Mouse (Mus musculus) midbrain, postnatal 0 days (tissue): ENCODE results near the gene Cfap43. TPM values are rescaled to one million over a fixed set of nuclear protein-coding genes. Genes with fewer than 3 reads are reported as not detected.

ENCODE experiments used
- ATAC-seq: fragments of 200-750 bp; cut with Nextera tagmentation; 2 replicates; pipeline ENCODE4 v1.8.0; 2017; ENCODE audit warnings: moderate number of reproducible peaks, mild to moderate bottlenecking, moderate TSS enrichment, moderate library complexity; ENCODE audit not compliant: low FRiP score
- DNase-seq: peaks from one replicate; pipeline ENCODE4 v3.0.0-alpha.2; 2015; ENCODE audit warnings: low spot score
- H3K27ac ChIP-seq: fragments of 300-500 bp; sonication (generic); 2 replicates; pipeline ENCODE4 v1.5.1; 2014; ENCODE audit warnings: low read depth, mild to moderate bottlenecking, low read length, mixed read lengths
- H3K27me3 ChIP-seq: fragments of 300-500 bp; sonication (generic); 2 replicates; pipeline ENCODE4 v1.6.1; 2014; ENCODE audit warnings: low read length, control low read depth, mixed read lengths; ENCODE audit not compliant: insufficient read depth
- H3K36me3 ChIP-seq: fragments of 300-500 bp; sonication (generic); 2 replicates; pipeline ENCODE4 v1.6.1; 2014; ENCODE audit warnings: low read length, control low read depth, mixed read lengths; ENCODE audit not compliant: insufficient read depth
- H3K4me1 ChIP-seq: fragments of 300-500 bp; sonication (generic); 2 replicates; pipeline ENCODE4 v1.6.1; 2014; ENCODE audit warnings: mild to moderate bottlenecking, control low read depth, antibody characterized with exemption, low read length, mixed read lengths; ENCODE audit not compliant: insufficient read depth
- H3K4me2 ChIP-seq: fragments of 300-500 bp; sonication (generic); 2 replicates; pipeline ENCODE4 v1.6.1; 2014; ENCODE audit warnings: low read depth, mild to moderate bottlenecking, low read length, mixed read lengths; ENCODE audit not compliant: poor library complexity, severe bottlenecking
- H3K4me3 ChIP-seq: fragments of 300-500 bp; sonication (generic); 2 replicates; pipeline ENCODE4 v1.5.1; 2014; ENCODE audit warnings: low read depth, mild to moderate bottlenecking, low read length, moderate library complexity
- H3K9ac ChIP-seq: fragments of 300-500 bp; sonication (generic); replicated peaks from 2 replicates; pipeline ENCODE4 v1.6.1; 2014; ENCODE audit warnings: mild to moderate bottlenecking, low read length, moderate library complexity, mixed read lengths; ENCODE audit not compliant: poor library complexity, severe bottlenecking
- H3K9me3 ChIP-seq: fragments of 300-500 bp; sonication (generic); 2 replicates; pipeline ENCODE4 v1.6.1; 2016; ENCODE audit warnings: low read length, control low read depth
- CTCF ChIP-seq: IDR thresholded peaks from 2 replicates; pipeline ENCODE4 v1.5.1; 2016; ENCODE audit warnings: antibody characterized with exemption, mild to moderate bottlenecking
- WGBS: fragments of 180-500 bp; shearing (Covaris S2); extraction: QIAGEN DNeasy Blood & Tissue Kit; methylation state at CpG from one replicate; pipeline ENCODE4 v1.1.7; 2014; 5-methylcytosine and 5-hydroxymethylcytosine counted together
- polyA plus RNA-seq: library from polyadenylated mRNA; unstranded; fragments of >200 nt; fragmentation: Nextera tagmentation; extraction: Ambion mirVana; gene quantifications from 2 replicates; pipeline ENCODE4 v1.2.1, GENCODE M21; 2015
- total RNA-seq: library from RNA; depleted of rRNA; stranded (reverse); fragments of >200 nt; gene quantifications from 2 replicates; pipeline ENCODE4 v1.2.3, GENCODE M21; 2014

Gene Cfap43
- total and polyA plus RNA-seq, 2 experiments from 2014 or later: 2.6 to 4.2 TPM

DNA sequence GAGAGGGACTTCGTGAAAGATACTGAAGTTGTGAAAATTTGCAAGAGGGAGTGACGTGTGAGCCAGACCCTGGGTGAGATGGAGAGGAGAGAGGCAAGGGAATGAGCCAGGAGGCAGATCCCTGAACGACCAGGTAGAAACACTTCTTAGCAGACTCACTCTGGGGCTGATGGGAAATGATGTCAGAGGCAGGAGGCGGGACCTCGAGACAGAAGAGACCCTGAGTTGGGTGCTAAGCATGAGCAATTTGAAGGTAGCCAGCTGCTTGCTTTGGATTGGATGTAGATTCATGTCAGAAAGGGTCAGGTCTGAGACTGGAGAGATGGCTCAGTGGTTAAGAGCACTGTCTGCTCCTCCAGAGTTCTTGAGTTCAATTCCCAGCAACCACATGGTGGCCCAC lies 104.4 kb downstream of the Cfap43 start:
- TF ChIP-seq CTCF: no peak
- Histone ChIP-seq H3K27ac (no peak overlapping the region), H3K9ac (no peak overlapping the region), H3K36me3 (no peaks in the 10 kb centered on the region), H3K4me3 (no peak overlapping the region), H3K4me2 (no peak overlapping the region), H3K9me3 (no peaks in the 10 kb centered on the region), H3K27me3 (no peaks in the 10 kb centered on the region), H3K4me1 (no peaks in the 10 kb centered on the region)
- DNase-seq (no peak), ATAC-seq (no peak)
- WGBS: 90% methylated on average over 5 of the region's 5 CpGs

DNA sequence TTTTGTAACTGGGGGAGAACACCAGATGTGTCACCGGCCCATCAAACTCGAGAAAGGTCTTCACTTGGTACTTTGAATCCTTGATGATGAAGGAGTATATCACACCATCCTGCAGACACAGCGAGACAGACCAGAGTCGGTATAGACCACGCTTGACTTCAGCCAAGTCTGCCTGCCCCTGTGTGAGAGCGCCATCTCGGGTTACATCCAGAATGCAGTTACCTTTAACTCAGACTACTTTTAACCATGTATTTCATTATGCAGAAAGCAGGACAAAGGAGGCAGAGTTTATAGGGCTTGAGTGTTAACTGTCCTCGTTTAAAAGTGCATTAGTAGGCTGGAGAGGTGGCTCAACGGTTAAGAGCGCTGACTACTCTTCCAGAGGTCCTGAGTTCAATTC lies 107.0 kb downstream of the Cfap43 start:
- H3K9ac ChIP-seq: no peak overlapping the region
- H3K4me1 ChIP-seq: no peaks in the 10 kb centered on the region
- no peaks in the 10 kb centered on the region for H3K27me3 ChIP-seq
- no peaks in the 10 kb centered on the region for H3K9me3 ChIP-seq
- DNase-seq (no peak), ATAC-seq (no peak)
- no peaks in the 10 kb centered on the region for H3K36me3 ChIP-seq
- H3K4me2 ChIP-seq: no peak overlapping the region
- WGBS: 75% methylated on average over 10 of the region's 10 CpGs
- TF ChIP-seq CTCF: 0 out of 2 replicates have a peak, but pooled peaks have one; percentile 5
- no peak overlapping the region for H3K27ac ChIP-seq
- H3K4me3 ChIP-seq: no peak overlapping the region

DNA sequence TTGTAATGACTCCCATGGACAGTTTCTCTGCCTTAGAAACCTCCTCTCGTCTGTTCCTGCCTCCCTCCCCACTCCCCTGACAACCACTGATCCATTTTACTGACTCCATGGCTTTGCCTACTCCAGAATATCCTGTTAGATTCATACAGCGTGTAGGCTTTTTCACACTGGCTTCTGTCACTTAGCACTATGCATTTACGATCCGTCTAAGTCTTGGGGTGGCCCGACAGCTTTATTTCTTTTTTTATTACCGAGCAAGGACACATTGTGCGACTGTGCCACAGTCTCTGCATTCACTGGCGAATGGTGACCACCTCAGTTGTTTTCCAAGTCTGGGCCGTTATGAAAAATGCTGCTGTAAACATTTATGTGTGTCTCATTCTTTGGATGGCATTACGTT lies 120.5 kb downstream of the Cfap43 start:
- H3K9me3 ChIP-seq: no peaks in the 10 kb centered on the region
- WGBS: 66% methylated on average over 10 of the region's 10 CpGs
- ATAC-seq (no peak), DNase-seq (no peak)
- TF ChIP-seq CTCF: no peak
- H3K4me1 ChIP-seq: no peaks in the 10 kb centered on the region
- no peaks in the 10 kb centered on the region for H3K36me3 ChIP-seq
- H3K9ac ChIP-seq: no peak overlapping the region
- no peak overlapping the region for H3K4me3 ChIP-seq
- no peaks in the 10 kb centered on the region for H3K27me3 ChIP-seq
- H3K4me2 ChIP-seq: no peak overlapping the region
- no peak overlapping the region for H3K27ac ChIP-seq

DNA sequence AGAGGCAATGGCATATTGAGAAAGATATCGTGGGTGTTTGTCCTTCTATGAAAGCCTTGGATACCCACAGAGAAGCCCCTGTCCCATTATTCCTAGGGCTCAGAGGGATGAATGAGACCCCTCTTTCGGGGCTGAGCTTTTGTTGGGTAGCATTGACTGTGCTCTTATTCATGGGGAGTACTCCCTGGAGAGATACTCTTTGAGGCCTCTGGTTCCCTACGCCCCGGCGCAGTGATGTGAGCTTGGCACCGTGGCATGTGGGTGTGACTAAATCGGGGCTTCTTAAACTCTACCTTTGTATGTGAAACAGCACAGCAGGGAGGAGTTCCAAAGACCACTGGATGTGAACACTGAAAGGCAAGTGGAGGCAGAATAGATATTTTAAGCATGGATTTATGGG lies 122.4 kb downstream of the Cfap43 start:
- no peaks in the 10 kb centered on the region for H3K4me1 ChIP-seq
- 16% methylated on average over 7 of the region's 7 CpGs for WGBS
- H3K4me3 ChIP-seq: no peak overlapping the region
- no peak overlapping the region for H3K9ac ChIP-seq
- no peak overlapping the region for H3K4me2 ChIP-seq
- no peaks in the 10 kb centered on the region for H3K36me3 ChIP-seq
- DNase-seq (no peak), ATAC-seq (no peak)
- no peaks in the 10 kb centered on the region for H3K27me3 ChIP-seq
- no peaks in the 10 kb centered on the region for H3K9me3 ChIP-seq
- no peak overlapping the region for H3K27ac ChIP-seq
- TF ChIP-seq CTCF: no peak

DNA sequence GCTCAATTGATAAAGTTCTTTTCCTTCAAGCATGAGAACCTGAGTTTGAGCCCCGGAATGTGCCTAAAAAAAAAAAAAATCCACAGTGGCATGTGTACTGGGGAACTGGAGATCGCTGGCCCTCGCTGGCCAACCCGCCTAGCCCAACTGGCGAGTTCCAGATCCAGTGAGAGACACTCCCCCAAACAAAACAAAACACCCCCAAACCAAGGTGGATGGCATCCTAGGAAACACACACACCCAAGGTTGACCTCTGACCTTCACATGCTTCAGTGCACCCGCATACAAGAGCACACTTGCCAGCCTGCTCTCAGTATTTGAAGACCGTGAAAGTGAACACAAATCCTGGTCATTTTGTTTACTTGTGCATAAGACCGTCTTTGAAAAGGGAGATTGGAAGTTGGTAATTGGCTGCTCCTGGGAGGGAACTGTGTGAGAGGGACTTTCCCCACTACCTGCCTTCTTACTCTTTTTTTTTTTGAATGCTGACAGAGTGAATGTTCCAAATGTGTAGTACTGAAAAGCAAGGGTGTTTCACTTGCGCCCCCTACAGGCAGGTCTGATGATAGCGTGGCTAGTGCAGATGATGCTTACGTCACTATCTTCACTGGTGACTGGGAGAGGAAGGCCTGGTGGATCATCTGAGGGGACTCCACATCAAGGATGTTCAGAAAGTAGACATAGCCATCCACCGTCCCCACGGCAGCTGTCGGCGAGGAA lies 123.9 kb downstream of the Cfap43 start:
- Histone ChIP-seq H3K4me1 (no peaks in the 10 kb centered on the region), H3K4me3 (no peak overlapping the region), H3K4me2 (no peak overlapping the region), H3K36me3 (no peaks in the 10 kb centered on the region), H3K9ac (no peak overlapping the region), H3K27ac (no peak overlapping the region), H3K27me3 (no peaks in the 10 kb centered on the region), H3K9me3 (no peaks in the 10 kb centered on the region)
- ATAC-seq: no peak
- TF ChIP-seq CTCF: peak; percentile 70
- DNase-seq: peak; percentile 31
- WGBS: 35% methylated on average over 15 of the region's 15 CpGs

DNA sequence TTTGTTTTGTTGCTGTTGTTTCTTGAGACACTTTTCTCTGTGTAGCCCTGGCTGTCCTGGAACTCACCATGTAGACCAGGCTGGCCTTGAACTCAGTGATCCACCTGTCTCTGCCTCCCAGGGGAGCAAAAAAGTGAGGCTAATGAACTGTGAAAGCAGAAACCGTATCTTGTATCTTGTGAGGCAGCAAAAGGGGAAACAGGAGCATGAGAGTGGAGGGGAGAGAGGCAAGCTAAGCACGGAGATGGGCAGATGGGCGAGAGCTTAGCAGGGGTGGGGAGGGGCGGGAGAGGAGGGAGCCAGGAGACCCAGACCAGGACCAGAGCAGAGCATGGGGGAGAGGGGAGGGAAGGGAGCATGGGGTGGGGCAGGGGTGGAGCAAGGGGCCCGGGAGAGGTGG lies 124.8 kb downstream of the Cfap43 start:
- WGBS: 22% methylated on average over 5 of the region's 5 CpGs
- no peak overlapping the region for H3K27ac ChIP-seq
- no peak for TF ChIP-seq CTCF
- H3K27me3 ChIP-seq: no peaks in the 10 kb centered on the region
- no peak overlapping the region for H3K4me3 ChIP-seq
- H3K36me3 ChIP-seq: no peaks in the 10 kb centered on the region
- H3K9ac ChIP-seq: no peak overlapping the region
- no peak for ATAC-seq
- H3K9me3 ChIP-seq: no peaks in the 10 kb centered on the region
- DNase-seq: no peak
- H3K4me2 ChIP-seq: no peak overlapping the region
- no peaks in the 10 kb centered on the region for H3K4me1 ChIP-seq
